Comparison of ENCODE assay signal across 30 mouse cellular contexts in the genomic region with DNA sequence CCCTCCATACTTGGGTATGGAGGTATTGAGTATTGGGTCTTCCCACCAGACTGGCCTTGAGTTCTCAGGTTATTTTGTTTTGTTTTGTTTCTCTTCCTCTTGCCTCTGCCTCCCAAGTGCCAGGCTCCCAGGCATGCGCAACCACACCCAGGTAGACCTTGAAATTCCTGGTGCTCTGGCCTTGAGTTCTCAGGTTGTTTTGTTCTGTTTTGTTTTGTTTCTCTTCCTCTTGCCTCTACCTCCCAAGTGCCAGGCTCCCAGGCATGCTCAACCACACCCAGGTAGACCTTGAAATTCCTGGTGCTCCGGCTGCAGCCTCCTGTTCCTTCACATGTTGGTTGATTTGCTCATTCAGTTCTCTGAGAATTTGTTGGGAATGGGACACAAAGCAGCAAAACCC.
"Had no signal": no experiment of that assay in that cellular context is flagged by ENCODE, and none has a peak within 500 bp of the region (broad histone marks: within the 10 kb centered on the region; RNA-seq: fewer than 3 reads in every experiment).

No protein-coding gene starts in this region.

- H3K4me1 ChIP-seq: heart, embryonic 13.5 days; heart, embryonic 15.5 days; hindbrain, embryonic 10.5 days; hindbrain, embryonic 12.5 days; hindbrain, embryonic 13.5 days; hindbrain, embryonic 15.5 days; intestine, embryonic 15.5 days; kidney, embryonic 15.5 days had no signal

- H3K36me3 ChIP-seq: heart, embryonic 12.5 days; heart, embryonic 13.5 days; heart, embryonic 15.5 days; hindbrain, embryonic 10.5 days; hindbrain, embryonic 12.5 days; hindbrain, embryonic 13.5 days; hindbrain, embryonic 15.5 days; intestine, embryonic 15.5 days; kidney, embryonic 15.5 days had no signal

- H3K27me3 ChIP-seq: heart, embryonic 12.5 days; heart, embryonic 13.5 days; heart, embryonic 15.5 days; hindbrain, embryonic 12.5 days; hindbrain, embryonic 13.5 days; hindbrain, embryonic 15.5 days; intestine, embryonic 15.5 days had no signal

- H3K27ac ChIP-seq: heart, embryonic 13.5 days; heart, embryonic 15.5 days; hindbrain, embryonic 10.5 days; hindbrain, embryonic 12.5 days; hindbrain, embryonic 13.5 days; hindbrain, embryonic 14.5 days; hindbrain, embryonic 15.5 days; hindbrain, postnatal 0 days; intestine, embryonic 15.5 days; kidney, embryonic 15.5 days; kidney, postnatal 0 days; layer of hippocampus, adult 2 months; left cerebral cortex, adult 2 months had no signal

- H3K9ac ChIP-seq: heart, embryonic 12.5 days; heart, embryonic 13.5 days; heart, embryonic 15.5 days; hindbrain, embryonic 12.5 days; hindbrain, embryonic 13.5 days; hindbrain, embryonic 14.5 days; hindbrain, embryonic 15.5 days; intestine, embryonic 15.5 days; kidney, embryonic 15.5 days had no signal

- H3K4me3 ChIP-seq: heart, embryonic 12.5 days; heart, embryonic 13.5 days; heart, embryonic 15.5 days; hindbrain, embryonic 10.5 days; hindbrain, embryonic 12.5 days; hindbrain, embryonic 13.5 days; hindbrain, embryonic 15.5 days; intestine, embryonic 15.5 days; kidney, embryonic 15.5 days; layer of hippocampus, adult 2 months; left cerebral cortex, adult 2 months had no signal

- H3K9me3 ChIP-seq: heart, embryonic 12.5 days; heart, embryonic 13.5 days; heart, embryonic 15.5 days; hindbrain, embryonic 10.5 days; hindbrain, embryonic 12.5 days; hindbrain, embryonic 13.5 days; hindbrain, embryonic 15.5 days; intestine, embryonic 15.5 days; kidney, embryonic 15.5 days had no signal

- DNase-seq: heart, postnatal 10 days; heart, postnatal 14 days; heart, postnatal 36 days; heart, postnatal 4 days; kidney, adult 11 months; kidney, adult 18-20 months; kidney, adult 2 months; kidney, adult 8-10 months; kidney, adult 9 months; kidney, postnatal 10 days; kidney, postnatal 14 days; kidney, postnatal 25 days; kidney, postnatal 36 days; kidney, postnatal 4 days; layer of hippocampus, adult 9-11 months; layer of hippocampus, postnatal 36 days had no signal
